Mouse (Mus musculus) liver, embryonic 14.5 days (tissue): ENCODE data around the gene Gpr12.

Experiments
- CTCF ChIP-seq: IDR thresholded peaks from 2 replicates; pipeline ENCODE4 v1.5.1; 2016; ENCODE audit warnings: antibody characterized with exemption, low read depth, control low read depth
- EP300 ChIP-seq: IDR thresholded peaks from 2 replicates; pipeline ENCODE4 v1.6.1; 2016; ENCODE audit warnings: antibody characterized with exemption, low read depth

DNA sequence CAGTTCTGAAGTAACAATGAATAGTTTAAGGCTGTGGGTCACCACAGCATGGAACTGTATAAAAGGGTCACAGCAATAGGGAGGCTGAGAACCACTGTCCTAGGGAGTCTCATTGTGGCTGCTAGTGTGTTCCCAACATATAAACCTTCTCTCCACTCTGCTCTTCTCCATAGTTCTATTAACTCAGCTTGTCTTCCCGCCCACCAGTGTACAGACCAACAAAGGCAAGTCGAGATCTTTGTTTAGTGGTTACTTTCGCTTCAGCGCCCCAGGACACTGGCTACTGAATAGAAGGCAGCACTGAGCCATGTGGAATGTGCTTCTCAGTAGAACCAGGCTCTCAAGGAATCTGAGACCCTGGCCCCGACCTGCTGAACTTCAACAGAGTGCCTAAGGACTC, 7.5 kb upstream of the Gpr12 start:
- TF ChIP-seq CTCF (no peak), EP300 (no peak)
